In the genomic region with DNA sequence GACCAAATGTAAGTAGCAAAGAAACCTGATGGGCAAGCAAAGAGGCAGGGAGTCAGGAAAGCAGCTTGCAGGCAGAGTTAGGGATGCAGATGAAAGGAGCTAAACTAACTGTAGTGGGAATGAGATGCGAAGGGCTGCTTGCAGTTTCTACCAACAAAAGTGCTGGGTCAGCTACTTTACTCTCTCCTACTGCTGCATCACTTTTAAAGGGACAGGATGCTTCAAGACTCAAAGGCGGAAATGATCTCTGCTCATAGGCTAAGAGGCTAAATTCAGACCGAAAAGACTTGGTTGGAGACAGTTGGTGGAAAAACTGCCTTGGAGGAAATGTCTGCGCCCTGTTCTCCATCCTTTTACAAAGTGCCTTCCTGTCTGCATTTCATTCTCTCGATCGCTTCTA, we compare ENCODE assay signal across 8 mouse cellular contexts. TPM values are rescaled to one million over a fixed set of nuclear protein-coding genes. Genes with fewer than 3 reads are reported as not detected.
DNase-seq lines count a peak whose midpoint lies in the region; ATAC-seq lines count a peak whose summit lies in the region.

No protein-coding gene starts in this region.

- no peak overlapping the region for H3K27ac ChIP-seq in kidney, embryonic 14.5 days (ENCODE audit: low read depth, low read length)
- no peak overlapping the region for H3K27ac ChIP-seq in embryonic facial prominence, embryonic 11.5 days (replicated peaks; ENCODE audit: low read depth, low read length)

- no peak for ATAC-seq in kidney, embryonic 14.5 days (ENCODE audit: low FRiP score, low TSS enrichment)
- ATAC-seq in embryonic facial prominence, embryonic 11.5 days (replicated peaks; ENCODE audit: insufficient number of reproducible peaks, low FRiP score, low TSS enrichment, low read depth): no peak
- ATAC-seq in inflammation-experienced regulatory T-cells, adult 6 months: peak; percentile 32

- WGBS in kidney, embryonic 14.5 days: 2% methylated on average over 6 of the region's 6 CpGs
- WGBS in embryonic facial prominence, embryonic 11.5 days: 3% methylated on average over 6 of the region's 6 CpGs

- peaks cover 34% of the 10 kb centered on the region for H3K27me3 ChIP-seq in kidney, embryonic 14.5 days (ENCODE audit: control insufficient read depth, insufficient read depth, low read length)
- peaks cover 36% of the 10 kb centered on the region for H3K27me3 ChIP-seq in embryonic facial prominence, embryonic 11.5 days (ENCODE audit: control insufficient read depth, insufficient read depth, low read length)

- H3K9me3 ChIP-seq in kidney, embryonic 14.5 days (ENCODE audit: control insufficient read depth, low read length): no peaks in the 10 kb centered on the region
- no peaks in the 10 kb centered on the region for H3K9me3 ChIP-seq in embryonic facial prominence, embryonic 11.5 days (replicated peaks; ENCODE audit: control insufficient read depth, low read length)

- H3K9ac ChIP-seq in kidney, embryonic 14.5 days (ENCODE audit: low read depth, low read length): no peak overlapping the region
- no peak overlapping the region for H3K9ac ChIP-seq in embryonic facial prominence, embryonic 11.5 days (replicated peaks; ENCODE audit: low read length)

- no peak for DNase-seq in kidney, adult 11 months
- DNase-seq in embryonic facial prominence, embryonic 11.5 days (ENCODE audit: low spot score): peak; percentile 29
- peak; percentile 19 for DNase-seq in naive thymus-derived CD4-positive, alpha-beta T cell, adult 2 months (ENCODE audit: low read depth)
- DNase-seq in spleen, adult 18-20 months: no peak
- DNase-seq in urinary bladder, postnatal 10 days (ENCODE audit: low spot score): no peak
- no peak for DNase-seq in cerebellum, postnatal 14 days

- H3K36me3 ChIP-seq in kidney, embryonic 14.5 days (ENCODE audit: control insufficient read depth, insufficient read depth, low read length): no peaks in the 10 kb centered on the region
- no peaks in the 10 kb centered on the region for H3K36me3 ChIP-seq in embryonic facial prominence, embryonic 11.5 days (replicated peaks; ENCODE audit: control insufficient read depth, insufficient read depth, low read depth, low read length)

- peaks cover 4% of the 10 kb centered on the region; the same call in 1 of the 2 replicates for H3K4me1 ChIP-seq in kidney, embryonic 14.5 days (ENCODE audit: control insufficient read depth, insufficient read depth, low read length)
- peaks cover 7% of the 10 kb centered on the region; the same call in 1 of the 2 replicates for H3K4me1 ChIP-seq in embryonic facial prominence, embryonic 11.5 days (ENCODE audit: control insufficient read depth, insufficient read depth, low read length)

- peak overlapping the region; percentile 95 for H3K4me2 ChIP-seq in kidney, embryonic 14.5 days (replicated peaks; ENCODE audit: low read depth, low read length)
- peak overlapping the region; percentile 92; the same call in 1 of the 2 replicates for H3K4me2 ChIP-seq in embryonic facial prominence, embryonic 11.5 days (ENCODE audit: low read depth, low read length)

- peak overlapping the region; percentile 54 for H3K4me3 ChIP-seq in kidney, embryonic 14.5 days (ENCODE audit: low read length)
- H3K4me3 ChIP-seq in embryonic facial prominence, embryonic 11.5 days (ENCODE audit: low read depth, low read length): no peak overlapping the region

RNA-seq across cellular contexts. Expression of gene Fgf9, which starts 0.4 kb away (rescaled TPM):
- polyA plus RNA-seq in kidney, embryonic 14.5 days (2014; fragmentation: Nextera tagmentation; extraction: Ambion mirVana): 7.1 and 8.5 TPM in 2 replicates
- polyA plus RNA-seq in embryonic facial prominence, embryonic 11.5 days (2014; fragmentation: Nextera tagmentation; extraction: Ambion mirVana): 7.5 and 8.5 TPM in 2 replicates
- not detected for polyA plus RNA-seq in inflammation-experienced regulatory T-cells, adult 6 months (2017; shearing (Covaris generic))

Comparison
In these comparisons a context has a peak if more than half of its experiments do, and no peak if none do; other contexts are left out.
1. DNase-seq: peak in embryonic facial prominence, embryonic 11.5 days (single experiment) and naive thymus-derived CD4-positive, alpha-beta T cell, adult 2 months (single experiment); none in kidney, adult 11 months (single experiment), spleen, adult 18-20 months (0 of 2), urinary bladder, postnatal 10 days (single experiment) and cerebellum, postnatal 14 days (0 of 2).